23 mouse cellular contexts compared by ENCODE assay signal in genomic region chr10:126430346-126430745, GRCm38 (mm10).
DNase-seq lines count a peak whose midpoint lies in the region; ATAC-seq lines count a peak whose summit lies in the region.
"Had no signal": no experiment of that assay in that cellular context is flagged by ENCODE, and none has a peak within 500 bp of the region (broad histone marks: within the 10 kb centered on the region; RNA-seq: fewer than 3 reads in every experiment).

No protein-coding gene starts in this region.

- H3K4me2 ChIP-seq in kidney, embryonic 14.5 days (replicated peaks; ENCODE audit: low read depth, low read length), result no peak overlapping the region
- H3K4me2 ChIP-seq: embryonic facial prominence, embryonic 13.5 days; forebrain, embryonic 12.5 days; heart, embryonic 15.5 days; hindbrain, embryonic 14.5 days; intestine, embryonic 15.5 days had no signal

- ATAC-seq in cerebellum, adult (ENCODE audit: insufficient number of reproducible peaks, low FRiP score, low TSS enrichment), result peak; percentile 70; the same call in 1 of the 2 replicates
- no peak for ATAC-seq in kidney, embryonic 14.5 days (ENCODE audit: low FRiP score, low TSS enrichment)
- ATAC-seq: CD4-positive, CD25-positive, alpha-beta regulatory T cell, adult 4 months; forebrain, embryonic 16.5 days had no signal

- H3K9ac ChIP-seq in kidney, embryonic 14.5 days (ENCODE audit: low read depth, low read length), result no peak overlapping the region
- H3K9ac ChIP-seq: embryonic facial prominence, embryonic 13.5 days; forebrain, embryonic 12.5 days; heart, embryonic 15.5 days; hindbrain, embryonic 14.5 days; intestine, embryonic 15.5 days had no signal

- H3K9me3 ChIP-seq in kidney, embryonic 14.5 days (ENCODE audit: control insufficient read depth, low read length), result no peaks in the 10 kb centered on the region
- H3K9me3 ChIP-seq: embryonic facial prominence, embryonic 13.5 days; forebrain, embryonic 12.5 days; heart, embryonic 10.5 days; heart, embryonic 15.5 days; hindbrain, embryonic 10.5 days; intestine, embryonic 15.5 days had no signal

- H3K36me3 ChIP-seq in kidney, embryonic 14.5 days (ENCODE audit: control insufficient read depth, insufficient read depth, low read length), result no peaks in the 10 kb centered on the region
- H3K36me3 ChIP-seq: embryonic facial prominence, embryonic 13.5 days; forebrain, embryonic 12.5 days; G1E; heart, embryonic 10.5 days; heart, embryonic 15.5 days; hindbrain, embryonic 10.5 days; intestine, embryonic 15.5 days had no signal

- WGBS in kidney, embryonic 14.5 days, result 86% methylated on average over 8 of the region's 8 CpGs

- no peak overlapping the region for H3K27ac ChIP-seq in kidney, embryonic 14.5 days (ENCODE audit: low read depth, low read length)
- H3K27ac ChIP-seq: embryonic facial prominence, embryonic 13.5 days; forebrain, embryonic 12.5 days; gastrocnemius, adult 2 months; heart, embryonic 10.5 days; heart, embryonic 15.5 days; hindbrain, embryonic 10.5 days; hindbrain, embryonic 14.5 days; intestine, embryonic 15.5 days had no signal

- H3K27me3 ChIP-seq in kidney, embryonic 14.5 days (ENCODE audit: control insufficient read depth, insufficient read depth, low read length), result no peaks in the 10 kb centered on the region
- H3K27me3 ChIP-seq: embryonic facial prominence, embryonic 13.5 days; forebrain, embryonic 12.5 days; heart, embryonic 15.5 days; intestine, embryonic 15.5 days had no signal

- H3K4me1 ChIP-seq in kidney, embryonic 14.5 days (ENCODE audit: control insufficient read depth, insufficient read depth, low read length), result no peaks in the 10 kb centered on the region
- H3K4me1 ChIP-seq: embryonic facial prominence, embryonic 13.5 days; forebrain, embryonic 12.5 days; heart, embryonic 10.5 days; heart, embryonic 15.5 days; hindbrain, embryonic 10.5 days; intestine, embryonic 15.5 days had no signal

- no peak overlapping the region for H3K4me3 ChIP-seq in kidney, embryonic 14.5 days (ENCODE audit: low read length)
- H3K4me3 ChIP-seq: embryonic facial prominence, embryonic 13.5 days; forebrain, embryonic 12.5 days; gastrocnemius, adult 2 months; heart, embryonic 10.5 days; heart, embryonic 15.5 days; hindbrain, embryonic 10.5 days; intestine, embryonic 15.5 days had no signal

- DNase-seq in cerebellum, postnatal 4 days (ENCODE audit: low spot score in 2 of 2), result no peak
- DNase-seq in cerebellum, adult 11-12 months, result peak; percentile 14
- peak; percentile 22 for DNase-seq in cerebellum, adult 9-11 months
- peak; percentile 16 to 29 for DNase-seq in cerebellum, postnatal 36 days
- DNase-seq in gastrocnemius, postnatal 10 days, result no peak
- DNase-seq: adrenal gland, postnatal 10 days; B cell, adult 2 months; gastrocnemius, adult 2 months; heart, adult 18-20 months; heart, postnatal 14 days; kidney, adult 18-20 months had no signal

Comparison
In these comparisons a context has a peak if more than half of its experiments do, and no peak if none do; other contexts are left out.
1. DNase-seq: peak in cerebellum, adult 11-12 months (single experiment), cerebellum, adult 9-11 months (single experiment) and cerebellum, postnatal 36 days (2 of 2); none in cerebellum, postnatal 4 days (0 of 2) and gastrocnemius, postnatal 10 days (single experiment).